Mouse (Mus musculus) stomach, embryonic 14.5 days (tissue): Measurements from ENCODE around the gene Neurl4. TPM values are rescaled to one million over a fixed set of nuclear protein-coding genes. Genes with fewer than 3 reads are reported as not detected.

Experiments
- ATAC-seq: fragments of 200-750 bp; cut with Nextera tagmentation; 2 replicates; pipeline ENCODE4 v1.8.0; 2017; ENCODE audit warnings: low read depth, moderate TSS enrichment; ENCODE audit not compliant: insufficient number of reproducible peaks, insufficient read depth, low FRiP score
- H3K27ac ChIP-seq: fragments of 300-500 bp; sonication (generic); 2 replicates; pipeline ENCODE4 v1.5.1; 2014; ENCODE audit warnings: mild to moderate bottlenecking, low read length, moderate library complexity, mixed read lengths
- H3K27me3 ChIP-seq: fragments of 300-500 bp; sonication (generic); 2 replicates; pipeline ENCODE4 v1.6.1; 2014; ENCODE audit warnings: low read length, control low read depth, mixed read lengths; ENCODE audit not compliant: control insufficient read depth, insufficient read depth
- H3K36me3 ChIP-seq: fragments of 300-500 bp; sonication (generic); 2 replicates; pipeline ENCODE4 v1.6.1; 2014; ENCODE audit warnings: mild to moderate bottlenecking, control low read depth, low read length, moderate library complexity, mixed read lengths; ENCODE audit not compliant: control insufficient read depth, insufficient read depth
- H3K4me1 ChIP-seq: fragments of 300-500 bp; sonication (generic); 2 replicates; pipeline ENCODE4 v1.6.1; 2014; ENCODE audit warnings: low read length, control low read depth, mixed read lengths; ENCODE audit not compliant: control insufficient read depth, insufficient read depth
- H3K4me2 ChIP-seq: fragments of 300-500 bp; sonication (generic); replicated peaks from 2 replicates; pipeline ENCODE4 v1.6.1; 2014; ENCODE audit warnings: low read depth, low read length, control low read depth
- H3K4me3 ChIP-seq: fragments of 300-500 bp; sonication (generic); 2 replicates; pipeline ENCODE4 v1.5.1; 2014; ENCODE audit warnings: low read depth, low read length, control low read depth
- H3K9ac ChIP-seq: fragments of 300-500 bp; sonication (generic); replicated peaks from 2 replicates; pipeline ENCODE4 v1.6.1; 2014; ENCODE audit warnings: low read depth, mild to moderate bottlenecking, control low read depth, low read length, moderate library complexity, mixed read lengths
- H3K9me3 ChIP-seq: fragments of 300-500 bp; sonication (generic); 2 replicates; pipeline ENCODE4 v1.6.1; 2016; ENCODE audit warnings: low read depth, low read length, control low read depth; ENCODE audit not compliant: control insufficient read depth
- WGBS: fragments of 180-500 bp; shearing (Covaris S2); extraction: QIAGEN DNeasy Blood & Tissue Kit; methylation state at CpG from one replicate; pipeline ENCODE4 v1.1.7; 2014; 5-methylcytosine and 5-hydroxymethylcytosine counted together
- polyA plus RNA-seq: library from polyadenylated mRNA; unstranded; fragments of >200 nt; fragmentation: Nextera tagmentation; extraction: Ambion mirVana; gene quantifications from 2 replicates; pipeline ENCODE4 v1.2.1, GENCODE M21; 2014

The Neurl4 gene
- polyA plus RNA-seq, 1 experiment from 2014 or later: 12.6 TPM

DNA sequence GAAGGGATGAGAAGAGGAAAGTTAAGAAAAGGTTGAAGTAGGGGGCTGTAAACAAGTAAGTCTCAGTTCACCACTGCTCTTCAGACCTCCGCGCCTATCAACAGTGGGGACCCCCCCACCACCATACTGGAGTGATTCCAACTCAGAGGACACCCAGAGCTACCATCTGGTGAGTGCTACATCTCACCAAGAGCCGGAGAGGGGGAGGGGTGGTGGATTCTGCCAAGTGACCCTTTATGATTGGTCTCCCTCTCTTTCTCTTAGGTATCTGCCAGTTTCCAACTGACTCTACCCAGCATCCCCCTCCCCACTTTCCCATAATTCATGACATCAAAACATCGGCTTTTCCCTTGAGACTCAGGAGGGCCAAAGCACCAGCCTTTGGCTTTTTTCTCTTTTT is 40.1 kb downstream of the Neurl4 start:
- WGBS: 81% methylated on average over 4 of the region's 4 CpGs
- H3K36me3 ChIP-seq: peaks cover 21% of the 10 kb centered on the region
- no peak overlapping the region for H3K4me2 ChIP-seq
- no peak overlapping the region for H3K27ac ChIP-seq
- no peak overlapping the region for H3K4me3 ChIP-seq
- no peaks in the 10 kb centered on the region for H3K9me3 ChIP-seq
- peaks cover 12% of the 10 kb centered on the region; the same call in 1 of the 2 replicates for H3K4me1 ChIP-seq
- ATAC-seq: no peak
- H3K27me3 ChIP-seq: no peaks in the 10 kb centered on the region
- H3K9ac ChIP-seq: no peak overlapping the region

DNA sequence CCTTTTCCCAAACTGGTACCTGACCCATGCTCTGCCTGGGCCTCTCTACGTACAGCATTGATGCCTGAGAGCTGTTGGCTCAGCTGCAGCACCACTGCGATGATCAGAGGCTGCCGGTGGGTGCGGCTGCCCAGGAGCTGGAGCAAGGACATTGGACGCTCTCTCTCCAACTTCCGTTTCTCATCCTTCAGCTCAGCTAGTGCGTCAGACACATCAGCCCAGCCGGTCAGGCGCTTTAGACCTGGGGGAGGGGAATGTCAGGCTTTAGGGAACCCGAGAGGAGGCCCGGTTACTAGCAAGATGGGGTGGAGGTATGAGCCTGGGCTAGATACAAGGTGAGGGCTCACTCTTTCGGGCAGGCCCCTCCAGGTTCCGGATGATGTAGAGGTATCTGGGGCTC is 44.3 kb downstream of the Neurl4 start:
- no peak overlapping the region for H3K9ac ChIP-seq
- no peak for ATAC-seq
- H3K36me3 ChIP-seq: peaks cover 21% of the 10 kb centered on the region
- no peaks in the 10 kb centered on the region for H3K27me3 ChIP-seq
- H3K27ac ChIP-seq: no peak overlapping the region
- no peaks in the 10 kb centered on the region; the same call in 1 of the 2 replicates for H3K4me1 ChIP-seq
- 0 out of 2 replicates have a peak overlapping the region, but pooled peaks have one; percentile 55 for H3K4me2 ChIP-seq
- 59% methylated on average over 13 of the region's 13 CpGs for WGBS
- H3K4me3 ChIP-seq: no peak overlapping the region
- no peaks in the 10 kb centered on the region for H3K9me3 ChIP-seq

GRCm38 (mm10) chr11:69945997-69946891 is 45.4 kb downstream of the Neurl4 start:
- no peak overlapping the region for H3K9ac ChIP-seq
- WGBS: 84% methylated on average over 18 of the region's 18 CpGs

DNA sequence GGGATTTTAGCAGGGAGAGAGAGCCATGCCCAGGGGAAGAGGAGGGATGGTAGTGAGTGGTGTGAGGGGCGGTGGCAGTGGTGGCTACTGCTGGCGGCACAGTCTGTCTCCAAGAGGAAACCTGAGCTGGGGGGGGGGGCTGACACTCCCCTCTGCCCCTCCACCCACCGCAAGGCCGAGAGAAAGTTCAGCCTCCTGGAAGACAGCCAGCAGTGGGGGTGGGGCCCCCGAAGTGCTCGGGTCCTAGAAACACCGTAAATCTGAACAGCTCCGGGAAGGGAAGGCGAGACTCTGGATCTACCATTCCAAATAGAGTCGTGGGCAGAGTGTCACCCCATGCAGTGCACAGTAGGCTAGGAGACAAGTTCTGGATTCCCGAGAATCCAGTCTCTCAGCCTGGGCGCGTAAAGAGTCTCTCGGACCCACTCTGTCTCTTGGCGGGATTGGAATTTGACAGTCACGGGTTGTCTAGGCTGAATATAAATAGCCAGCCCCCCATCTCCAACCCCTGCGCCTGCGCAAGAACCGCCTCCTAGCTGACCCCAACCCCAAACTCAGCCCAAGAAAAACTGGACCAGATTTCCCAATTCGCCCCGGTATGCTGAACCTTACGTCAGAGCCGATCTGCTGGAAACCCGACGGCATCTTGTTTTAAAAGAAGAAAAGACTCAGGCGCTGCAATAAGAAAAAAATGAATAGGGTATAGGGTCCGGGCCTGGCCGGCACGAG is 46.6 kb downstream of the Neurl4 start:
- 2% methylated on average over 29 of the region's 29 CpGs for WGBS
- Histone ChIP-seq H3K9ac (peak overlapping the region; percentile 47), H3K4me2 (peak overlapping the region; percentile 55), H3K9me3 (no peaks in the 10 kb centered on the region), H3K36me3 (peaks cover 20% of the 10 kb centered on the region), H3K27ac (peak overlapping the region; percentile 77), H3K27me3 (no peaks in the 10 kb centered on the region), H3K4me3 (peak overlapping the region; percentile 46), H3K4me1 (no peaks in the 10 kb centered on the region; the same call in 1 of the 2 replicates)
- ATAC-seq: peak; percentile 29

More at GRCm38 (mm10) chr11:69945997-69946891, 45.4 kb downstream of the Neurl4 start:
- Histone ChIP-seq H3K4me1 (no peaks in the 10 kb centered on the region; the same call in 1 of the 2 replicates), H3K36me3 (peaks cover 21% of the 10 kb centered on the region), H3K4me2 (peak overlapping the region; percentile 55), H3K9me3 (no peaks in the 10 kb centered on the region), H3K27me3 (no peaks in the 10 kb centered on the region), H3K27ac (peak overlapping the region; percentile 77; the same call in 1 of the 2 replicates), H3K4me3 (peak overlapping the region; percentile 46)
- no peak for ATAC-seq

- Histone ChIP-seq H3K4me1 (no peaks in the 10 kb centered on the region; the same call in 1 of the 2 replicates), H3K4me2 (peak within 1 kb of the TSS; percentile 55), H3K27ac (peak within 1 kb of the TSS; percentile 77), H3K9ac (peak within 1 kb of the TSS; percentile 47), H3K36me3 (peaks cover 17% of the 10 kb centered on the region), H3K27me3 (no peaks in the 10 kb centered on the region), H3K9me3 (no peaks in the 10 kb centered on the region), H3K4me3 (peak within 1 kb of the TSS; percentile 46)
- ATAC-seq: peak; percentile 93
- under 1% methylated on average over 34 of the region's 34 CpGs for WGBS
Observed at GRCm38 (mm10) chr11:69948066-69948762, 47.3 kb downstream of the Neurl4 start, which contains the start of gene Slc2a4. TSS of gene Slc2a4 (minus strand) at chr11:69948188.

DNA sequence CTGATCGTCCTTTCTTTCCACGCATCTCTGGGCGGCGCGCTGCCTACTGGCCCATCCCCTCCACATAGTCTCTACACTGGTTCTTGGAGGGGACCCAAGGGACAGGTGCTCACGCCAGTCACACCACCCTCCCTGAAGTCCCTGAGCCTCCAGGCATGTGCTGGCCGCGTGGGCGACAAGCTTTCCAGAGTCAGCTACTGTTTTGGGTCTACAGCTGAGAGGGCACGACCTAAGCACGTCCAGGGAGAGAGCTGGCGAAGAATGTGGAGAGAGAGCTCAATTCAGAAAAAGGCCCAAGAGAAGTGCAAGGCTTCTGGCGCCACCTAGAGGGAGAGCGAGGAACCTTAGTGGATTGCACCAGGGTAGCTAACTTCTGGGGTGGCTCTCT is 47.9 kb downstream of the Neurl4 start:
- Histone ChIP-seq H3K9me3 (no peaks in the 10 kb centered on the region), H3K4me1 (no peaks in the 10 kb centered on the region; the same call in 1 of the 2 replicates), H3K9ac (peak overlapping the region; percentile 28; the same call in 1 of the 2 replicates), H3K4me3 (peak overlapping the region; percentile 46), H3K36me3 (peaks cover 17% of the 10 kb centered on the region), H3K27ac (peak overlapping the region; percentile 77), H3K4me2 (peak overlapping the region; percentile 55), H3K27me3 (no peaks in the 10 kb centered on the region)
- WGBS: under 1% methylated on average over 14 of the region's 14 CpGs
- ATAC-seq: peak; percentile 34; the same call in 1 of the 2 replicates

GRCm38 (mm10) chr11:69950807-69951459 is 50.1 kb downstream of the Neurl4 start:
- Histone ChIP-seq H3K27me3 (no peaks in the 10 kb centered on the region), H3K27ac (no peak overlapping the region), H3K36me3 (no peaks in the 10 kb centered on the region), H3K9me3 (no peaks in the 10 kb centered on the region), H3K4me1 (no peaks in the 10 kb centered on the region; the same call in 1 of the 2 replicates), H3K9ac (no peak overlapping the region), H3K4me3 (no peak overlapping the region), H3K4me2 (no peak overlapping the region)
- WGBS: 39% methylated on average over 4 of the region's 4 CpGs
- ATAC-seq: no peak
